Mouse (Mus musculus) neutrophil, adult 65 days (primary cell): ENCODE measurements around the gene Nr1h4. TPM values are rescaled to one million over a fixed set of nuclear protein-coding genes. Genes with fewer than 3 reads are reported as not detected.

Experiments used
- total RNA-seq: library from RNA; stranded (reverse); gene quantifications from 2 replicates; pipeline ENCODE4 v1.2.4, GENCODE M21; 2023

Gene Nr1h4
- total RNA-seq: not detected in 2 replicates

GRCm38 (mm10) chr10:89532929-89533727 is at the start of gene Nr1h4:
Gene Nr1h4, minus strand, starts transcription at chr10:89533585.

GRCm38 (mm10) chr10:89443623-89444151 is 89.7 kb downstream of the Nr1h4 start, which contains the start of gene Gas2l3:
Gene Gas2l3, minus strand, starts transcription at chr10:89443967.

Other genes with a start within 250 kb of the Nr1h4 start
- not detected in 2 replicates for gene Ano4, start 188.8 kb downstream of the Nr1h4 start, total RNA-seq
- 20.4 and 36.2 TPM in 2 replicates for gene Gas2l3, start 89.6 kb downstream of the Nr1h4 start, total RNA-seq
- gene Slc17a8, start 87.7 kb upstream of the Nr1h4 start, total RNA-seq: not detected in 2 replicates
- gene Scyl2, start 152.7 kb upstream of the Nr1h4 start, total RNA-seq: 56.5 and 76.9 TPM in 2 replicates
- gene Actr6, start 198.7 kb upstream of the Nr1h4 start, total RNA-seq: 20.5 and 26.4 TPM in 2 replicates
- 64.9 and 81.4 TPM in 2 replicates for gene Uhrf1bp1l, start 211.4 kb upstream of the Nr1h4 start, total RNA-seq